Mouse (Mus musculus) kidney, postnatal 36 days (tissue): ENCODE measurements around the gene H2afy2.

Experiments used
- DNase-seq, 2 experiments: peaks; one replicate each; pipeline ENCODE4 v3.0.0; 2021 to 2022; ENCODE audit warnings: mixed read lengths in 2 of 2

H2afy2 gene

GRCm38 (mm10) chr10:61720331-61720730, 63.6 kb downstream of the H2afy2 start:
- DNase-seq = no peak

DNA sequence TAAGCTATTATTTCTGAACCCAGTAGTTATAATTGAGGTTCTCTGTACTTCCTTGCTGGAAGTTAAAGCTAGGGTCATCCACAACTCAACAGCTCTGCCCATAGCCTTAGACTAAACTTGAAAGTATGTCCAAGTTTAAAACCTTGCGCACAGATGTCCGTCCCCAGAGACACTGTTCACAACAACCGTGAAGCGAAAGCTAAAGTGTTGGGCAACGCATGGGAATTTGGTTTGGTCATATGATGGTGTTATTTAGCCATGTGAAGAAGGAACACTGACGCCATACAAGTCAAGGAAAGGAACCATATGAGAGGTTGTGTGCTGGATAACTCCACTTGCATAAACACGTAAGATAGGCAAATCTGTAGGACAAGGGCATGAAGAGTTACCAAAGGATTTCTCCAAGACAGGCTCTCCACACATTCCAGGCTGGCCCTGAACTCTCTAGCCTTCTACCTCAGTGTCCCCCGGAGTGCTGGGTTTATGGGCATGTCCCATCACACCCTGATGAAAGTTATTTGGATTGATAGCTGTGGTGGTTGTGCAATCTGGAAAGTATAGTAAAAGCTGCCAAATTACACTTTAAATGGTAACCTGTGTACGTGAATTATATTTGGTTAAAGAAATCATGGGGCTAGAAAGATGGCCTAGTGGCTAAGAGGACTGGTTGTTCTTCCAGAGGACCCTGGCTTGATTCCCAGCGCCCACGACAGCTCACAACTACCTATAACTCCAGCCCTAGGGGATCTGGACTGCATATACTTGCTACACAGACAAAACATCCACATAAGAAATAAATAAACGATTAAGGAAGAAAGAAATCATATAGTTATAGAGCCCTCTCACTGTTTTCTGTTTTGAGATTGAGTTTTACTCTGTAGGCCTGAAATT, 66.3 kb downstream of the H2afy2 start:
- DNase-seq = no peak

GRCm38 (mm10) chr10:61715996-61716864, 67.7 kb downstream of the H2afy2 start:
- peak in 1 of 2 experiments; percentile 8 for DNase-seq

GRCm38 (mm10) chr10:61715462-61715837, 68.5 kb downstream of the H2afy2 start:
- DNase-seq = no peak

GRCm38 (mm10) chr10:61714771-61715461, 69.0 kb downstream of the H2afy2 start, which contains the start of gene Aifm2:
Gene Aifm2 (plus strand): TSS chr10:61715263.
- DNase-seq = peak; percentile 82 to 84

- no peak for DNase-seq
Observed at GRCm38 (mm10) chr10:61714146-61714545, 69.8 kb downstream of the H2afy2 start.

DNA sequence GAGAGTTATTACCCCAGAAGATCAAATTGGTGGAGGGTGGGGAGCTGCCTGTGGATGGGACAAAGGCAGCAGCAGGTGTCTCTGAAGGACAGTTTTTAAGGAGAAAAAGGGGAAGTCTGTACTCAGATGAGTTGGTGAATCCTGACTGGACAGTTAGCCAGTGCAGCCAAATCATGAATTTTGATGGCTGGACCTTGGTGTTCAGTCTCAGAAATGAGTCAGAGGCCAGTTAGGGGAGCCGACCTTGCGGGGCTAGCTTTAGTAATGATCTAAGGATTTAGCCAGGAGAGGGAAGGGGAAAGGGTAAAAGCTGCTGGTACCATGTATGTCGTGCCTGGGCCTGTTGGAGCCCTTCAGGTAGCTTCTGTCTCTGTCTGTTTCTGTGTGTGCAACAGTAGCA, 70.3 kb downstream of the H2afy2 start:
- DNase-seq = no peak

DNA sequence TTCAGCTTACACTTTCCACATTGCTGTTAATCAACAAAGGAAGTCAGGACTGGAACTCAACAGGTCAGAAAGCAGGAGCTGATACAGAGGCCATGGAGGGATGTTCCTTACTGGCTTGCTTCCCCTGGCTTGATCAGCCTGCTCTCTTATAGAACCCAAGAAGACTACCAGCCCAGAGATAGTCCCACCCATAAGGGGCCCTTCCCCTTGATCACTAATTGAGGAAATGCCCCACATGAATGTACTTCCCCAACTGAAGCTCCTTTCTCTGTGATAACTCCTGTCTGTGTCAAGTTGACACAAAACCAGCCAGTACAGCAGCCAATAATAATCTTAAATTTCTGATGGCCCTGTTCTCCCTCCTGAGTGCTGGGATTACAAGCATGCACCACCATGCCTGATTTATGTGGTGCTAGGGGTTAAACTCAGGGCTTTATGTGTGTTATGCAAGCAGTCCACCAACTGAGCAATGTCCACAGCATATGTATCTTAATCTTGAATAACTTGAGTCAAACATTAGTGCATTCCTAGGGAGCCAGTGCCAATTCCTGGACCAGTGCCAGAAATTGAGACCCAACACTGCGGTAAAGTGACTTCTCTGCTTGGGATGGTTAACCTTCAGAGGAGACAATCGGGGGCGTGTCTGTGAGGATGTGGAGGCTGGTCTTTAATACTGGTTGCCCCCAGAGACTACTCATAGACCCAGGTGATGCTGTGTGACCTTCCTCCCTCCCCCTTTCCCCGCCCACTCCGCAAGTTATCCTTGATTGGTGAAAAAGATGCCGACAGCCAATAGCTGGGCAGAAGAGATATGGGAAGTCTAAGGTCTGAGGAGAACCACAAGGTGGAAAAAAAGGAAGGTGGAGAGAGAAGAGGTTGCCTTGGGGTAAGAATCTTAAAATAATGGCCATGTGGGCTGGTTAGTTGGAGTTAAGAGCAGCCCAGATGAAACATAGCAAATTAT, 77.3 kb downstream of the H2afy2 start:
- peak; percentile 33 to 67 for DNase-seq

DNA sequence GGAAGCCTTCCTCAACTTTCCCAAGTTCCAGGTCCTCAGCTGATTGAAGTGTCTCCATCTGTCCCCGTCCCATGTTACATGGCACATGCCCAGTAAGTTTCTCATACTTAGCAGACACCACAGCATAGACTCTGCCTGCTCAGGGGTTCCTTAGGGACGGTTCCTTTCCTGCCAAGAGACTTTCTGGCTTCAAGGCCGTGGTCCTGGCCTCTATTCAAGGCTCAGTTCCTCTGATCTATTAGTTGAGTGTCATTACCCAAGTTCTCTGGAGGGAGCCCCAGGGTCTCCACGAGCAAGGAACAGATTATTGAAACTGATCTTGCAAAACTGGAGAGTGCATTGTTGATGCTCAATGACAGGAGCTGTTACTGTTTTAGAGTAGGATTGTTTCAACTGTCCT, 79.3 kb downstream of the H2afy2 start:
- no peak for DNase-seq

GRCm38 (mm10) chr10:61697028-61697427, 86.9 kb downstream of the H2afy2 start:
- peak; percentile 92 to 94 for DNase-seq

DNA sequence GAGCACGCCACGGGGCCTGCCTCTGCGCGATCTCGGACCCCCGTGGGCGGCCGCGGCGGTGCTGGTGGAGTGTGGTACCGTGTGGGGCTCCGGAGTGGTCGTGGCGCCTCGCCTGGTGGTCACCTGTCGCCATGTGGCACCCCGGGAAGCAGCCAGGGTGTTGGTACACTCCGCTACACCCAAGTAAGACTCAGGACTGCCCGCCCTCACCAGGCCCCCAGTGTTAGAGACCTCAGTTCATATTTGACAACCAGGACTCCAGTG, 87.5 kb downstream of the H2afy2 start:
- DNase-seq = no peak

- peak in 1 of 2 experiments; percentile 34 for DNase-seq
Observed at GRCm38 (mm10) chr10:61695703-61696559, 88.0 kb downstream of the H2afy2 start.

- peak; percentile 99 for DNase-seq
Observed at GRCm38 (mm10) chr10:61694870-61695670, 88.9 kb downstream of the H2afy2 start, which contains the start of gene Tysnd1. Gene Tysnd1 (plus strand): TSS chr10:61695514.

DNA sequence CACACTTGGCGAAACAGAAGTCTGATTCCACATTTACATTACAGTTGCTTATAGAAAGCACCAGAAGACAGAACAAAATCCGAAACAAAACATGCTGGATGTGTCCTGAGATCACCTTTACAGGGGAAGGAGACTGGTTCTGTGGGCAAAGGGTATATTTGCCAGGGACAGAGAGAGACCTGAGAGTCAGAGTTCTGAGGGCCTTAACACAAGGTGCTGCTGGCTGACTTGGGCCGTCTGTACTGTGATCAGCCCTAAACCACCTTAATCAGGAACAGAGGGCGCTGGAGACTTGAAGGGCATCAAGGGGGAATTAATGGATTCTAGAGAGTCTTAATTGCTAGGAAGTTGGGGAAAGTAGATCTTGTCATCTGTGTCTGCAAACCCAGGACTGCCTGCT, 90.4 kb downstream of the H2afy2 start:
- no peak for DNase-seq

GRCm38 (mm10) chr10:61689405-61689804, 94.5 kb downstream of the H2afy2 start:
- DNase-seq = no peak
